In genomic region chr15:78925129-78925528, GRCm38 (mm10) we compare ENCODE assay signal across 7 mouse cellular contexts. TPM values are rescaled to one million over a fixed set of nuclear protein-coding genes. Genes with fewer than 3 reads are reported as not detected.
DNase-seq lines count a peak whose midpoint lies in the region; ATAC-seq lines count a peak whose summit lies in the region.

No protein-coding gene starts in this region.

- no peak for ATAC-seq in heart, embryonic 14.5 days (ENCODE audit: insufficient number of reproducible peaks, insufficient read depth, low FRiP score, low read depth)
- no peak for ATAC-seq in inflammation-experienced regulatory T-cells, adult 6 months
- no peak for ATAC-seq in forebrain, embryonic 16.5 days

- 32% methylated on average over 8 of the region's 8 CpGs for WGBS in heart, embryonic 14.5 days
- WGBS in limb, embryonic 10.5 days: 46% methylated on average over 8 of the region's 8 CpGs
- 42% methylated on average over 8 of the region's 8 CpGs for WGBS in forebrain, embryonic 16.5 days

- H3K27ac ChIP-seq in heart, embryonic 14.5 days (replicated peaks in 1 of 2; ENCODE audit: control insufficient read depth in 1 of 2, insufficient read depth in 1 of 2, low read depth in 2 of 2, low read length in 2 of 2): peak overlapping the region; percentile 93 to 98
- H3K27ac ChIP-seq in limb, embryonic 10.5 days: peak overlapping the region; percentile 92
- no peak overlapping the region for H3K27ac ChIP-seq in forebrain, embryonic 16.5 days (ENCODE audit: low read length)

- DNase-seq in 3134 (ENCODE audit: extremely low read depth, insufficient read length, low spot score): peak; percentile 56
- peak; percentile 66 for DNase-seq in 3T3-L1 (ENCODE audit: low read depth, low spot score)
- DNase-seq in limb, embryonic 10.5 days (ENCODE audit: low spot score): no peak
- DNase-seq in thymus, postnatal 4 days: no peak

- H3K27me3 ChIP-seq in heart, embryonic 14.5 days (ENCODE audit: control insufficient read depth, insufficient read depth, low read length): no peaks in the 10 kb centered on the region
- H3K27me3 ChIP-seq in limb, embryonic 10.5 days (ENCODE audit: low read depth, poor library complexity, severe bottlenecking): no peaks in the 10 kb centered on the region
- H3K27me3 ChIP-seq in forebrain, embryonic 16.5 days (replicated peaks; ENCODE audit: control insufficient read depth, insufficient read depth, low read length): no peaks in the 10 kb centered on the region

- H3K36me3 ChIP-seq in heart, embryonic 14.5 days (ENCODE audit: control insufficient read depth, insufficient read depth, low read length): peaks cover 15% of the 10 kb centered on the region
- peaks cover 21% of the 10 kb centered on the region for H3K36me3 ChIP-seq in limb, embryonic 10.5 days
- H3K36me3 ChIP-seq in forebrain, embryonic 16.5 days (ENCODE audit: control insufficient read depth, insufficient read depth): 0 out of 2 replicates have a peak, but pooled peaks cover 1% of the 10 kb centered on the region

- H3K9ac ChIP-seq in heart, embryonic 14.5 days (ENCODE audit: low read length): peak overlapping the region; percentile 67
- no peak overlapping the region for H3K9ac ChIP-seq in forebrain, embryonic 16.5 days (replicated peaks; ENCODE audit: low read depth, low read length)

- no peak overlapping the region for H3K4me2 ChIP-seq in heart, embryonic 14.5 days (ENCODE audit: low read length)
- no peak overlapping the region for H3K4me2 ChIP-seq in forebrain, embryonic 16.5 days (ENCODE audit: low read length)

- no peaks in the 10 kb centered on the region for H3K9me3 ChIP-seq in heart, embryonic 14.5 days (ENCODE audit: control insufficient read depth, low read length)
- H3K9me3 ChIP-seq in limb, embryonic 10.5 days (replicated peaks): no peaks in the 10 kb centered on the region
- H3K9me3 ChIP-seq in forebrain, embryonic 16.5 days (ENCODE audit: control insufficient read depth, low read length): no peaks in the 10 kb centered on the region

- H3K4me1 ChIP-seq in heart, embryonic 14.5 days (ENCODE audit: control insufficient read depth in 2 of 2, insufficient read depth in 2 of 2, low read length in 2 of 2): peaks cover 32 to 39% of the 10 kb centered on the region in 2 experiments
- H3K4me1 ChIP-seq in limb, embryonic 10.5 days: peaks cover 52% of the 10 kb centered on the region
- peaks cover 25% of the 10 kb centered on the region for H3K4me1 ChIP-seq in forebrain, embryonic 16.5 days (replicated peaks; ENCODE audit: control insufficient read depth, insufficient read depth, low read length)

- no peak overlapping the region for H3K4me3 ChIP-seq in heart, embryonic 14.5 days (ENCODE audit: control insufficient read depth in 1 of 2, insufficient read depth in 1 of 2, low read depth in 1 of 2, low read length in 2 of 2)
- no peak overlapping the region for H3K4me3 ChIP-seq in limb, embryonic 10.5 days
- no peak overlapping the region for H3K4me3 ChIP-seq in forebrain, embryonic 16.5 days (replicated peaks; ENCODE audit: low read length)

RNA-seq across cellular contexts. Expression of gene Lgals1, which starts 1.4 kb away (rescaled TPM):
- 708 and 842 TPM in 2 replicates for polyA plus RNA-seq in heart, embryonic 14.5 days (2014; fragmentation: Nextera tagmentation; extraction: Ambion mirVana)
- polyA plus RNA-seq in limb, embryonic 10.5 days (2016; fragmentation: Nextera tagmentation; extraction: Ambion mirVana): 292 and 458 TPM in 2 replicates
- polyA plus RNA-seq in inflammation-experienced regulatory T-cells, adult 6 months (2017; shearing (Covaris generic)): 1,000 to 10,000 TPM in 1 of 3 experiments, 100 to 1,000 TPM in 2; 309 to 2,729 (median 443) TPM
- polyA plus RNA-seq in forebrain, embryonic 16.5 days (2015; fragmentation: Nextera tagmentation; extraction: Ambion mirVana): 51.9 and 95.5 TPM in 2 replicates

RNA-seq across cellular contexts. Expression of gene Nol12, which starts 9.6 kb away (rescaled TPM):
- polyA plus RNA-seq in heart, embryonic 14.5 days (2014; fragmentation: Nextera tagmentation; extraction: Ambion mirVana): 30.5 and 32.6 TPM in 2 replicates
- polyA plus RNA-seq in limb, embryonic 10.5 days (2016; fragmentation: Nextera tagmentation; extraction: Ambion mirVana): 70.6 and 84.9 TPM in 2 replicates
- 10 to 100 TPM; 38.8 to 53.8 (median 51.1) TPM for polyA plus RNA-seq in inflammation-experienced regulatory T-cells, adult 6 months (2017; shearing (Covaris generic))
- polyA plus RNA-seq in forebrain, embryonic 16.5 days (2015; fragmentation: Nextera tagmentation; extraction: Ambion mirVana): 60.4 and 64.2 TPM in 2 replicates

RNA-seq across cellular contexts. Expression of gene Pdxp, which starts 11.4 kb away (rescaled TPM):
- 26.2 and 26.6 TPM in 2 replicates for polyA plus RNA-seq in heart, embryonic 14.5 days (2014; fragmentation: Nextera tagmentation; extraction: Ambion mirVana)
- polyA plus RNA-seq in limb, embryonic 10.5 days (2016; fragmentation: Nextera tagmentation; extraction: Ambion mirVana): 37.1 and 40.8 TPM in 2 replicates
- 1 to 10 TPM in 2 of 3 experiments, under 1 TPM in 1; 0.94 to 3.8 (median 3.3) TPM for polyA plus RNA-seq in inflammation-experienced regulatory T-cells, adult 6 months (2017; shearing (Covaris generic))
- 96.4 and 102 TPM in 2 replicates for polyA plus RNA-seq in forebrain, embryonic 16.5 days (2015; fragmentation: Nextera tagmentation; extraction: Ambion mirVana)

RNA-seq across cellular contexts. Expression of gene Triobp, which starts 22.4 kb away (rescaled TPM):
- polyA plus RNA-seq in heart, embryonic 14.5 days (2014; fragmentation: Nextera tagmentation; extraction: Ambion mirVana): 34.9 and 41.1 TPM in 2 replicates
- polyA plus RNA-seq in limb, embryonic 10.5 days (2016; fragmentation: Nextera tagmentation; extraction: Ambion mirVana): 47.9 and 54.6 TPM in 2 replicates
- polyA plus RNA-seq in inflammation-experienced regulatory T-cells, adult 6 months (2017; shearing (Covaris generic)): 10 to 100 TPM; 14.8 to 27.1 (median 20.3) TPM
- polyA plus RNA-seq in forebrain, embryonic 16.5 days (2015; fragmentation: Nextera tagmentation; extraction: Ambion mirVana): 42.7 and 49.7 TPM in 2 replicates

RNA-seq across cellular contexts. Expression of gene Sh3bp1, which starts 25.6 kb away (rescaled TPM):
- 13.6 and 14.5 TPM in 2 replicates for polyA plus RNA-seq in heart, embryonic 14.5 days (2014; fragmentation: Nextera tagmentation; extraction: Ambion mirVana)
- polyA plus RNA-seq in limb, embryonic 10.5 days (2016; fragmentation: Nextera tagmentation; extraction: Ambion mirVana): 51.1 and 51.2 TPM in 2 replicates
- polyA plus RNA-seq in inflammation-experienced regulatory T-cells, adult 6 months (2017; shearing (Covaris generic)): 10 to 100 TPM; 49.5 to 72.6 (median 52.6) TPM
- 4.9 and 6.0 TPM in 2 replicates for polyA plus RNA-seq in forebrain, embryonic 16.5 days (2015; fragmentation: Nextera tagmentation; extraction: Ambion mirVana)

Comparison
In these comparisons a context has a peak if more than half of its experiments do, and no peak if none do; other contexts are left out.
1. DNase-seq: peak in 3134 (single experiment) and 3T3-L1 (single experiment); none in limb, embryonic 10.5 days (single experiment) and thymus, postnatal 4 days (single experiment).